In the genomic region with DNA sequence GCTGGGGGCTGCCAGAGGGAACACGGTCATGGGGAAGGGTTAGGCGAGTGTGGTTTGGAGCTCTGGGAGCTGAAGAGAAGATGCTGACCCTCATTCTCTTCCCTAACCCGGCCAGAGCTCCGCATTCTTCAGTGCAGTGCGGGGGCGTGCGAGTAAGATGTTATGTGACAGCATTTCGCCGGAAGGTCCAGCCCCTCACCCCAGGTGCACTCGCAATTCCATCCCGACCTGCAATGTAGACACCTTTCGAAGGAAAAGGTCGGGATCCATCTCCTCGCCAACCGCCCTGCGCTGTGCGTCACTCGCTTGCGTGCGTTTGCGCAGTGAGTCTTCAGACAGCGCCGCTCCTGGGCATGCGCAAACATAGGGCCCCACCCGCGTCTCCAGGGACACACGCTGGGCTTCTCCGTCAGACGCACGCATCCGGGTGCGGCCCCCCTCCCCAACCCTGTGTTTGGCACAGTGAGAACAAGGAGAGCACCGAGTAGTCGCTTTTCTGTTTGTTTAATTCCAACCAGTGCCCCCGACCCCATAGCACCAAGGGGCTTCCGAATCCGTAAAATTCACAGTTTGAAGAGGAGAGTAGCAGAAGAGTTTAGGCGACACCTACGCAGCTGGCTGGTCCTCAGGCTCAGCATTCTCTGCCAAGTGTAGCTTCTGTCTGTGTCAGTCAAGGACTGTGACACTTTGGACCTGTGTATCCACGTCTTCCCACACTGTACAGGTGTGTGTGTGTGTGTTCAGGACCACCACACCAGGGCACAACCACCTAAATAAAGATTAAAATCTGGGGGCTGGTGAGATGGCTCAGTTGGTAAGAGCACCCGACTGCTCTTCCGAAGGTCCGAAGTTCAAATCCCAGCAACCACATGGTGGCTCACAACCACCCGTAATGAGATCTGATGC, we compare ENCODE assay signal across 8 mouse cellular contexts. TPM values are rescaled to one million over a fixed set of nuclear protein-coding genes. Genes with fewer than 3 reads are reported as not detected.
DNase-seq lines count a peak whose midpoint lies in the region; ATAC-seq lines count a peak whose summit lies in the region.

A gene (minus strand): TSS at position 314 of the 906 bp plus-strand sequence.

- WGBS in hindbrain, embryonic 10.5 days: 5% methylated on average over 44 of the region's 44 CpGs

- H3K36me3 ChIP-seq in hindbrain, embryonic 10.5 days: peaks cover 32% of the 10 kb centered on the region

- peaks cover 41% of the 10 kb centered on the region for H3K4me1 ChIP-seq in hindbrain, embryonic 10.5 days (replicated peaks)

- peak within 1 kb of the TSS; percentile 91 for H3K27ac ChIP-seq in hindbrain, embryonic 10.5 days

- H3K4me3 ChIP-seq in hindbrain, embryonic 10.5 days: peak within 1 kb of the TSS; percentile 68

- H3K27me3 ChIP-seq in hindbrain, embryonic 10.5 days (ENCODE audit: insufficient read depth, poor library complexity, severe bottlenecking): no peaks in the 10 kb centered on the region

- H3K9me3 ChIP-seq in hindbrain, embryonic 10.5 days: no peaks in the 10 kb centered on the region

- peak; percentile 81 for DNase-seq in MEL-GATA-1-ER (ENCODE audit: extremely low read depth, low read depth)
- peak; percentile 95 for DNase-seq in cerebellum, adult 8-10 months
- peak; percentile 92 for DNase-seq in hindbrain, embryonic 10.5 days (ENCODE audit: low spot score)
- peak; percentile 94 to 96 for DNase-seq in layer of hippocampus, postnatal 10 days (ENCODE audit: low spot score in 2 of 2)
- peak; percentile 98 for DNase-seq in lung, postnatal 10 days
- DNase-seq in ovary, postnatal 36 days (ENCODE audit: low spot score): peak; percentile 95
- peak; percentile 95 for DNase-seq in thymus, postnatal 25 days

- ATAC-seq in frontal cortex, adult (ENCODE audit: low TSS enrichment): peak; percentile 83

RNA-seq across cellular contexts. Expression of the gene that starts here (rescaled TPM):
- polyA plus RNA-seq in hindbrain, embryonic 10.5 days (2016; fragmentation: Nextera tagmentation; extraction: Ambion mirVana): 27.7 and 29.1 TPM in 2 replicates
- total RNA-seq in layer of hippocampus, postnatal 10 days (2021): 10 to 100 TPM; 27.5 to 27.6 TPM

Comparison
In these comparisons a context has a peak if more than half of its experiments do, and no peak if none do; other contexts are left out.
1. Peak in every context shown above with its lines: DNase-seq, ATAC-seq, H3K4me3 ChIP-seq and H3K27ac ChIP-seq.